Mouse (Mus musculus) G1E (cell line): ENCODE measurements around the gene Perp.

Source experiments
- CTCF ChIP-seq: IDR thresholded peaks from 2 replicates; pipeline ENCODE4 v1.5.1; 2012; ENCODE audit warnings: low read depth, low read length, inconsistent platforms, mixed read lengths
- GATA1 ChIP-seq: IDR thresholded peaks from 2 replicates; pipeline ENCODE4 v1.6.1; 2012; ENCODE audit warnings: borderline replicate concordance, low read length, inconsistent platforms, mixed read lengths
- GATA2 ChIP-seq: IDR thresholded peaks from 2 replicates; pipeline ENCODE4 v1.6.1; 2012; ENCODE audit warnings: low read depth, low read length, inconsistent platforms, borderline replicate concordance

- TF ChIP-seq CTCF: no peak
- TF ChIP-seq GATA2: no peak
- TF ChIP-seq GATA1: no peak
These were observed 8.9 kb upstream of the Perp start for GRCm38 (mm10) chr10:18835684-18836479.
